Mouse (Mus musculus) ES-Bruce4 (cell line): ENCODE measurements around the gene Doxl2.

ENCODE experiments used
- CTCF ChIP-seq: IDR thresholded peaks from one replicate; pipeline ENCODE4 v1.8.1; 2011; ENCODE audit warnings: low read depth, low read length
- EP300 ChIP-seq: IDR thresholded peaks from 2 replicates; pipeline ENCODE4 v1.6.1; 2011; ENCODE audit warnings: low read depth, low read length; ENCODE audit not compliant: insufficient read depth
- POLR2A ChIP-seq: IDR thresholded peaks from one replicate; pipeline ENCODE4 v1.8.1; 2011; ENCODE audit warnings: low read length; ENCODE audit not compliant: insufficient read depth

- TF ChIP-seq CTCF: no peak
- TF ChIP-seq POLR2A: no peak
- no peak for TF ChIP-seq EP300
Measured at GRCm38 (mm10) chr6:48989971-48990370, 15.2 kb downstream of the Doxl2 start.
